Mouse (Mus musculus) NIH3T3 (cell line): ENCODE measurements around the gene Rin2.
A peak's percentile ranks its signal among the peaks of the same experiment; 100 is the strongest.

Experiments used
- DNase-seq: peaks from one replicate; pipeline ENCODE4 v3.0.0-alpha.2; 2012; ENCODE audit warnings: low read depth

The Rin2 gene

DNA sequence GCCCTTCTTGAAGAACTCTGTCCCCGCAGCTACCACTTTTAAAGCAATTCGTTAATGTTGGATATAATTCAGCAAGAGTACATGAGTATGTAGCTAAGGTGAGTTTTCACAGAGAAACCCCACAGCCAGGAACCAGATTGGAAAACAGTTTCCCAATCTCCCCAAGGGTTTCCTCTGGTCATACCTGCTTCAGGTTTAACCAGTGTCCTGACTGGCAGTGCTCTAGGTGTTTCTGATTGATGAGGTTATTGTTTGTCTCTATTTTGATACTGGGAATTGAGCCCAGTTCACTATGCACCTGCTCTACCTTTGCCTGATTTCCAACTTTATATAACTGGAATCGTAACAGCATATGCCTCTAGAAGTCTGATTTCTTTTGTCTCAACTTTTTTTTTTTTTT is 153.6 kb downstream of the Rin2 start:
- no peak for DNase-seq

DNA sequence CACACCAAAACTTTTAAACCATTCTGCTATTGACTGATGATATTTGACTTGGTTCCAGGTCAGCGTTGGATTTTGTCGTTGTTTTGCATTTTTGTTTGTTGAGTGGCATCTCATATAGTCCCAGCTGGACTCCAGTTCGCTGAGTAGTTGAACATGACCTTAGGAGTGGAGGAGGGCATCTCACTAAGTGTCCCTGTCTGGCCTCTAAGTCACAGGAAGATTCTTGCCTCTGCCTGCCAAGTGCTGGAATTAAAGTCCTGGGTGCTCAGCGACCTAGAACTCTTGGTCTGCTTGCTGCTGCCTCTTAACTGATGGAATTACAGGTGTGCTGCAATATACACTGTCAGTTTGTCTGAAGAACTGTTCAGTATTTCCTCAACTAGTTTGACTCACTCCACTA is 154.2 kb downstream of the Rin2 start:
- no peak for DNase-seq

DNA sequence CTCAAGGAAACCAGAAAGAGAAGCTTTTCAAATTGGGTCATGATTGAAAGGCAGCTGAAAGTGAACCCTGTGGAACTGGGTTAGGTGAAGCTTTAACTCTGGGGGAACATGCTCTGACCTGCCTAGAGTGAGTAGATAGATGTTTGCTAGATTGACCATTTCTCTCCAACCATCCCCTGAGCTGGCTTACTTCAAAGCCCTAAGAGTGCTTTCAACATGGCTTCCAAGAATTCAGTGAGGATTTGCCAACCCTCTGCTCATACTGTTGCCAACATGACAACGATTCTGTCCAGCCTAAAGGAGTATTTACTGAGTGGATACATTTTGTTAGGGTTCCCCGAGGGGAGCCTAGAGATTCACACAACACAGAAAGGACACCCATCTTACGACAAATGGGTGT is 155.4 kb downstream of the Rin2 start:
- DNase-seq: no peak

DNA sequence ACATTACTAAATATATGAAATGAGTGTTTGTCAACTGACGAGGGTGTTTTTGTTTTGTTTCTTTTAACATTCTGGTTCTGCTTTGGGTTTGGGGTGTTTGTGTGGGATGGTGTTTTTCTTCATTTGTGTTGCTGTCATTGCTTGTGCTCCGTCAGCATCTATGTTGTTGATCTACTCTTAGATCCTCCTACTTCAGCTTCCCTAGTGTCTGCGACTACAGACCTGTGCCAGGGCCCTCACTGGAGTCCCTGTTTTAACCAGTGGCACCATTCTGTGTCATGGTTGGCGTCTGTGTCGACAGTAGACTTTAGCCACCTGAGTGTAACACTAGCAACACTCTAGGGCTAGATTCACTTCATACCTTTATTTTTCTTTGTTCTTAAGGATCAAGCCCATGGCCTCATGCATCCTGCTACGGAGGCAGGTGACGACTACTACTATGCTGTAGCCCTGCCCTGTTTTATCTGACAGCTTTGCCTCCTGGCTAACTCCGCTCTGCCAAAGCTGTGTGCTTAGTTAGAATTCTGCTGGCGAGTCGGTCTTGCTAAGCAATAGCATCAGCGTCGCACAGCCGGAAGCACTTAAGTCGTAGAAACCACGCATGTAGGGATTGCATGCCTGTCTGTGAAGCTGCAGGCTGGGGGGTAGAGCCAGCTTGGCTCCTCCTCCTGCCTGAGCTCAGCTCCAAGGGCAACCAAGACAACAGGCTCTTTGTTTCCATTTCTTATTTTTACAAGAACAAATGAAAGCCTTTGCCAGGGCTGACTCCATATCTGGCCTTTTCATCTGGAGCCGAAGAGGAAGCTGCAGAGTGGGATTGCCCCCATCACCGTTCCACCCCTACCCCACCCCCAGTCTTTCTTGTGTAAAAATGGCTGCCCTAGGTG is 157.2 kb downstream of the Rin2 start:
- DNase-seq: peak; percentile 87

DNA sequence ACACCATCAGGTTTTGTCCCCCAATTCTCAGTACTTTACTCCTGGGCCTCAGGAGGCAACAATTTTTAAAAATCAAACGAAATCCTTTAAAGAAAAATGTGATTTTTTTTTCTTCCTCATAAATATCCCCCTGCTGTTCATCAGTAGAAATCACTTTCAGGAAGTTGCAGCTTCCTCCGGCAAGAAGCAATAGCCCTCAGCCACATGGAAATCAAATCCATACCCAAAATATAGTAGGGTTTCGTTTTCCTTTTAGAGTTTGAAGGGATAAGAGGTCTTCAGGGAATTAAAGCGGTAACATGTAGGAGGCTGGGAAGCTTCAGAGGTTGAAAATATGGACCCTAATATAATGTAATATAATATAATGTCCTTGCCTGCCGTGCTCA is 157.8 kb downstream of the Rin2 start:
- DNase-seq: no peak

- peak; percentile 75 for DNase-seq
These were observed 158.3 kb downstream of the Rin2 start for GRCm38 (mm10) chr2:145833341-145833740.

DNA sequence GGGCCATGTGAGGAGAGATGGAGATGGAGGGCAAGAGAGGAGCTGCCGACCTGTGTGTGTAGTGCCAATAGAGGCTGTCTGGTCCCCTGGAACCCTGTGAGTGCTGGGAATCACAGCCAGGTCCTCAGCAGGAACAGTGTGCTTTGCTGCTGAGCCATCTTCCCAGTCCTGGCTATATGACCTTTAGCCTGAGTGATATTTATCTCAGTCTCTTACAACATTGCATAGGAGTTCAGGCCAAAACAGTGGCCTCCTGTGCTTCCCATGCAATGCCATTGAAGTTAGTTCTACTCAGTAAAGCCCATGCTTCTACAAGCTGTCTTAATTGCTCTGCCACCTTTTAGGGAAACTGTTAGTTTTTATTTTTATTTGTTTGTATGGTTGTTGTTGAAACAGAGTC is 160.9 kb downstream of the Rin2 start:
- no peak for DNase-seq

DNA sequence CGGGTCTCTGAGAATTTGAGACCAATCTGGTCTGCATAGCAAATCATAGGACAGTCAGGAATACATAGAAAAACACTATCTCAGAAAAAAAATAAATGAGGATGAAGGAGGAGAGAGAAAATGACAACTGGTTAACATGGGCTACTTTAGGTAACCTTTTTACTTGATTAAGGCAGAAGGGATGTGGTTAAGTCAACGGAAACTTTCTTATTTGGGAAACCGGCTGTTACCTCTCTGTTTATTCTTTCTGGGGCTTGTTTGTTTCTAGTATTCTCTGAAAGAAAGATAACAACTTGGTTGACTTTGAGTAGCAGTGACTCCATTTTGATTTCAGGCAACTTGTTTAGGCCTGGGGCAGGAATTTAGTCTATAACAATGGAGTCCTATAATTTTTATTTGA is 163.7 kb downstream of the Rin2 start:
- no peak for DNase-seq

- no peak for DNase-seq
These were observed 164.7 kb downstream of the Rin2 start for GRCm38 (mm10) chr2:145839565-145840315.

- no peak for DNase-seq
These were observed 165.3 kb downstream of the Rin2 start for GRCm38 (mm10) chr2:145840320-145840719.

DNA sequence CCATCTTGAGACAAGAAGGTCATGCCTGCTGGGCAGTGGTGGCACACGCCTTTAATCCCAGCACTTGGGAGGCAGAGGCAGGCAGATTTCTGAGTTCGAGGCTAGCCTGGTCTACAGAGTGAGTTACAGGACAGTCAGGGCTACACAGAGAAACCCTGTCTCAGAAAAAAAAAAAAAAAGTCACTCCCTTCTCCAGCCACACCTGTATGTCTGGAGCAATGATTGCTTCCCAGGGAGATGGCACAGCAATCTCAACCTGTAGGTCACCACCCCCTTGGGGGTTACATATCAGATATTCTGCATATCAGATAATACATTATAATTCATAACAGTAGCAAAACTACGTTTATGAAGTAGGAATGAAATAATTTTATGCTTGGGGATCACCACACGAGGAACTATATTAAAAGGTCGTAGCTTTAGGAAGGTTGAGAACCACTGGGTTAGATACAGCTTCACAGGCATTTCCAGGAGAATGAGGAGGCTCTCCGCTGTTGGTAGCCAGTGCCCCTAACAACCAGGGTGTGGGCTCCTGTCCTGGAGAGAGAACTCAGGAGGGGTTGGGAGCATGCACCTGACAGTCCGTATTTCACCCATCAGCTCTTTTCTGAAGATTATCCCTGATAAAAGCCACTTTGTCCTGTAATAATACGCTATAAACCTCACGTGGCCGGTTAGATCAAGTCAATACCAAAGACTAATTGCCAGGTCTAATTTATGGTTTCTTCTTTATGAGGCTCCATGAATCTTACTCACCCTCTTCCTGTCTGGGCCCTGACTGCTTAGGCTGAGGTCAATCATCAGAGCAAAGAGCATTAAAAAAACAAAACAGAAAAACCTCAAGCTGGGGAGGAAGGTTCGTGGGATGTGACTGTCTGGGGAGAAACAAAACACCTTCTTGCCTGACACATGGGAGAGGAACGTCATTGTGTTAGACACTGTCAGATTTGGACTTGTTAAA is 166.2 kb downstream of the Rin2 start:
- DNase-seq: no peak

DNA sequence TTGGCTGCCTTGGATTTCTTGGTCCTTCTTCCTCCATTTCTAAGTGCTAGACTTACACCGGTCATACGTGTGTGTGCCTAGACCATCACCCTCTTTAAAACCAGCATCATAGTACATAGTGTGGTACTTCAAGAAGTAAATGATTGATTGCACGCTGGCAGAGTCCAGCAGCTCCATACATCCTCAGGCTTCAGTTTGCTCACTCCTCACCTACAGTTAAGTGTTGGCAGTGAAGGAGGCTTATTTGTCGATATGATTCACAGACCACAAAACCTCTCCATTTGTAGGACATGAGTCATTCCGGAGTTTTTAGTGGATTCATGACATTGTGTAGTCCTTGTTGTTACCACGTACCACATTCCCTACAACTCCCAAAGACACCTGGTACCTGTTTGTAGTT is 168.3 kb downstream of the Rin2 start:
- DNase-seq: peak; percentile 79

DNA sequence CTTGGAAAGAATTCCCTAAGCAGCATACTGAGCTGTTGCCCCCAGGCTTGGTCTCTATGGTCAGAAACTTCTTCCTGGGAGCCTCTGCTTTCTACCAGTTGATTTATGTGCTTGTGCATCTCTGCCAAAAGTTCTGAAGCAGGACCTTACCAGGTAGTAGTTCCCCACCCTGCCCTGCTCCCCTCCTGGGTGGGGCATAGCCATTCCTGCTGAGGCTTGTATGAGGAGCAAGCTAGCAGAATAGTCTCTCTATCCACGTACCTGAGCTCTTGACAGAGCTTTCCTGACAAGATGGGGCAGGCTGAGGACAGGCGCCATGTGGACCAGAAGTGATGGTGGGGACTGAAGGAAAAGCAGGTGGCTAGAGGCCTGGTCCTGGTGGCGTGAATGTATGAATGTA is 171.6 kb downstream of the Rin2 start:
- DNase-seq: no peak

DNA sequence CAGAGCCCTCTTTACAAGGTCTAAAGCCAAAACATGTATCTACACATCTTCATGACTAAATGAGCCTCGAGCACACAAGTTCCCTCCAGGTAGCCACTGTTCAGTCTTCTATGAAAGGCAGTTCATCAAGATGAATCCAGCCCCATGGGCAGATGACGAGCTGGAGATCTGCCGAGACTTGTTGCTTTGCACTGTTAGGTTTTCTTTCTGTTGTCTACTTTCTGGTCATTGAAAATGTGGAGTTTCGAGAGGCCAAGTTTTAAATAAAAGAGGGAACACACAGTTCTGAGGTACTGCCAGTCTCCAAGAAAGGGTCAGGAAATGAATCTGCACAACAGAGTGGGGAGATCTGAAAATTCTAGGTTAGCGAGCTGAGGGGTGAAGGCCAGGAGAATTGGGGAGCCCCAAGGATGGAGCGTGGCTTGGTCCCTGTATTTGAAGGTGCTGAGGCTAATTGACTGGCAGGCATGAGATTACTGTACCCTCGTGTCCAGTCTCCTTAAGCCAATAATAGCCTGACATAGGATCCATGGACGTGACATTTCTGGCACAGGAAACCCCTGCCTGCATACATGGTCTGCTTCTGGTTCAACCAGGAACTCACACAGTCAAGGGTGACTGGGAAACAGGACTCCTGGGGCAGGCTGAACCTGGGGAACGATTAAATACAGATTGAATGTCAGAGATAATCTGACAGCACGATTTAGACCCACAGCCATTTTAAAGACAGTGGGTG is 174.3 kb downstream of the Rin2 start:
- no peak for DNase-seq

DNA sequence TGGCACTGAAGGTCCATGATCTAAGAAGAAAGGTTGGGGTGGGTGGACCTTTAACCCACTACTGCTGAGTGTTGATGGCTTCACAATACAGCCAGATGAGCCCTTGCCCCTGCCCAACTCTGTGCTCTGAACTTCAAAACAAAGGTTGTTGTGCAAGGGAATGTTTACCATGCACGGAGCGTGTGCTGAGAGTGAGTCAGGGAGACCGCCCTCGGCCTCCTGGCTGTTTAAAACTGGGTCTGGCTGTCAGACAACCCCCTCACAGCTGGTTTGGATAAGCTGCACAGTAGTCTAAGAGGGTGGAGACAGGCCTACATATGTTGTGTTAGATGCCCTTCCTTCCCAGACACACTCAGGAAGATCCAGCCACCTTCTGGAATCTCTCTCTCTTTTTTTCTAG is 175.8 kb downstream of the Rin2 start:
- DNase-seq: peak; percentile 92

DNA sequence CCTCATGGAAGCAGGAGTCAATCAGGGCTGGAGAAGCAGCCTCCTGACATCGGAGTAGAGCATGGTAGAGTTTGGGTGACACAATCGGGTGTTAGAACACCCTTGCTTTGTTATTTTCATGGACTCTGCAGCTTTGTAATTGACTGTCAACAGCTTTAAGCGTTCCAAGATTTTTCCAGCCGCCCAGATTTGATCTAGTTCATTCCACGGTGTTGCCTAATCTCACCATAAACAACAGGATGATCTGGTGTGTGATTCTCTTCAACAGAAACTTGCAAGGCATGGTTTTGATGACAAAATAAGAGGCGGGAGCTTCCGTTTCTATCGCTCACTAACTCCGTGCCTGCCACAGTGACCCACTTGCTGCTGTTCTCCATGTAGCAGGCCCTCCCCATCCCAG is 180.8 kb downstream of the Rin2 start:
- peak; percentile 44 for DNase-seq

GRCm38 (mm10) chr2:145857864-145858263 is 182.8 kb downstream of the Rin2 start:
- DNase-seq: no peak

GRCm38 (mm10) chr2:145859442-145859931 is 184.5 kb downstream of the Rin2 start:
- DNase-seq: peak; percentile 96

GRCm38 (mm10) chr2:145859932-145860801 is 185.2 kb downstream of the Rin2 start:
- DNase-seq: peak; percentile 98
